Comparison of ENCODE assay signal across 9 mouse cellular contexts in genomic region chr8:47345772-47346103, GRCm38 (mm10).
DNase-seq lines count a peak whose midpoint lies in the region; ATAC-seq lines count a peak whose summit lies in the region.
"Had no signal": no experiment of that assay in that cellular context is flagged by ENCODE, and none has a peak within 500 bp of the region (broad histone marks: within the 10 kb centered on the region; RNA-seq: fewer than 3 reads in every experiment).

No protein-coding gene starts in this region.

- 28% methylated on average over 9 of the region's 9 CpGs for WGBS in forebrain, embryonic 11.5 days
- 65% methylated on average over 9 of the region's 9 CpGs for WGBS in midbrain, embryonic 13.5 days

- ATAC-seq in forebrain, embryonic 11.5 days (replicated peaks; ENCODE audit: low FRiP score), result peak; percentile 86
- peak; percentile 71 for ATAC-seq in midbrain, embryonic 13.5 days

- 0 out of 2 replicates have a peak overlapping the region, but pooled peaks have one; percentile 10 for H3K27ac ChIP-seq in brown adipose tissue, adult 24 weeks (replicated peaks; ENCODE audit: low read depth, low read length)
- peak overlapping the region; percentile 71; the same call in 1 of the 2 replicates for H3K27ac ChIP-seq in forebrain, embryonic 11.5 days (ENCODE audit: low read depth, low read length)
- peak overlapping the region; percentile 72 for H3K27ac ChIP-seq in midbrain, embryonic 13.5 days

- H3K4me2 ChIP-seq in forebrain, embryonic 11.5 days (ENCODE audit: low read depth, low read length, severe bottlenecking), result peak overlapping the region; percentile 28
- peak overlapping the region; percentile 34 for H3K4me2 ChIP-seq in midbrain, embryonic 13.5 days (replicated peaks)

- peak overlapping the region; percentile 27; the same call in 1 of the 2 replicates for H3K9ac ChIP-seq in forebrain, embryonic 11.5 days (ENCODE audit: low read length)
- H3K9ac ChIP-seq in midbrain, embryonic 13.5 days (replicated peaks), result no peak overlapping the region

- no peaks in the 10 kb centered on the region for H3K36me3 ChIP-seq in forebrain, embryonic 11.5 days (ENCODE audit: control insufficient read depth, insufficient read depth, low read length)
- H3K36me3 ChIP-seq in midbrain, embryonic 13.5 days, result no peaks in the 10 kb centered on the region

- H3K4me3 ChIP-seq in brown adipose tissue, adult 24 weeks (ENCODE audit: insufficient read depth, low read depth, low read length), result no peak overlapping the region
- H3K4me3 ChIP-seq in forebrain, embryonic 11.5 days (ENCODE audit: low read depth, low read length), result peak overlapping the region; percentile 14; the same call in 1 of the 2 replicates
- H3K4me3 ChIP-seq in midbrain, embryonic 13.5 days (replicated peaks), result peak overlapping the region; percentile 6; the same call in 1 of the 2 replicates

- no peaks in the 10 kb centered on the region for H3K9me3 ChIP-seq in forebrain, embryonic 11.5 days (ENCODE audit: control insufficient read depth, low read length)
- H3K9me3 ChIP-seq in midbrain, embryonic 13.5 days, result no peaks in the 10 kb centered on the region

- H3K4me1 ChIP-seq in brown adipose tissue, adult 24 weeks (ENCODE audit: control insufficient read depth, insufficient read depth, insufficient read length, low read length), result peaks cover 21% of the 10 kb centered on the region; the same call in 1 of the 2 replicates
- H3K4me1 ChIP-seq in forebrain, embryonic 11.5 days (replicated peaks; ENCODE audit: control insufficient read depth, insufficient read depth, low read length), result peaks cover 13% of the 10 kb centered on the region; the same call in 1 of the 2 replicates
- H3K4me1 ChIP-seq in midbrain, embryonic 13.5 days (replicated peaks), result peaks cover 45% of the 10 kb centered on the region

- no peaks in the 10 kb centered on the region for H3K27me3 ChIP-seq in forebrain, embryonic 11.5 days (ENCODE audit: control insufficient read depth, insufficient read depth, low read length)
- no peaks in the 10 kb centered on the region for H3K27me3 ChIP-seq in midbrain, embryonic 13.5 days

- DNase-seq in forebrain, embryonic 11.5 days (ENCODE audit: low spot score), result peak; percentile 85
- peak; percentile 77 to 92 for DNase-seq in layer of hippocampus, adult 8-10 months (ENCODE audit: low spot score in 2 of 2)
- no peak for DNase-seq in adrenal gland, postnatal 25 days
- DNase-seq in kidney, postnatal 4 days, result no peak
- no peak for DNase-seq in thymus, postnatal 14 days
- DNase-seq in embryo, embryonic 10.5 days (ENCODE audit: low spot score), result no peak
- DNase-seq: embryo, embryonic 11 days had no signal

Comparison
In these comparisons a context has a peak if more than half of its experiments do, and no peak if none do; other contexts are left out.
1. H3K27ac ChIP-seq: peak in every context shown above with its lines; median percentile 72 in midbrain, embryonic 13.5 days; 71 in forebrain, embryonic 11.5 days; 10 in brown adipose tissue, adult 24 weeks.
2. DNase-seq: peak in forebrain, embryonic 11.5 days (single experiment) and layer of hippocampus, adult 8-10 months (2 of 2); none in adrenal gland, postnatal 25 days (single experiment), kidney, postnatal 4 days (0 of 2), thymus, postnatal 14 days (single experiment) and embryo, embryonic 10.5 days (single experiment).